Comparison of ENCODE assay signal across 8 mouse cellular contexts in the genomic region with DNA sequence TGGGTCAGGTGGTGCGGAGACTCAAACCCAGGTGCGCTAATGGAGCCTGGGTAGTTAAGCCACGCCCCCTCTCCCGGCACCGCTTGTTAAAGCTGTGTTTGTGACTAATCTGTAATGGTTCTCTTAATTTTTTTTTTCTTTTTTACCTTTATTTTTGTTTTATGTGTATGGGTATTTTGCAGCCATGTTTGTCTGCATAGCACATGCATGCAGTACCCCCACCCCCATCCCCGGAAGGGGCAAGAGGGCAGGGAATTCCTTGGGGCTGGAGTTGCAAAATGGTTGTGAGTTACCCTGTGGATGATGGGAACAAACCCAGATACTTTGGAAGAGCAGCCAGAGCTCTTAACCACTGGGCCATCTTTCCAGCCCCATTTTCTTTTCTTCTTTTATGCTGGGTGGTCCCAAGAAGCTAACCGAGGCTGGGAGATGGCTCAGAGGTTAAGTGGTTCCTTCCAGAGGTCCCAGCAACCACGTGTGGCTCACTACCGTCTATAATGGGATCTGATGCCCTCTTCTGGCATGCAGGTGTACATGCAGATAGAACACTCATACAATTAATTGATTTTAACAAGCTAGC. TPM values are rescaled to one million over a fixed set of nuclear protein-coding genes. Genes with fewer than 3 reads are reported as not detected.
DNase-seq lines count a peak whose midpoint lies in the region; ATAC-seq lines count a peak whose summit lies in the region.

No protein-coding gene starts in this region.

- 10% methylated on average over 9 of the region's 9 CpGs for WGBS in heart, embryonic 15.5 days
- WGBS in limb, embryonic 13.5 days = 6% methylated on average over 9 of the region's 9 CpGs

- no peaks in the 10 kb centered on the region for H3K36me3 ChIP-seq in heart, embryonic 15.5 days
- H3K36me3 ChIP-seq in limb, embryonic 13.5 days = no peaks in the 10 kb centered on the region

- peaks cover 5% of the 10 kb centered on the region; the same call in 1 of the 2 replicates for H3K4me1 ChIP-seq in heart, embryonic 15.5 days (replicated peaks)
- no peaks in the 10 kb centered on the region for H3K4me1 ChIP-seq in brown adipose tissue, adult 24 weeks (ENCODE audit: control insufficient read depth, insufficient read depth, insufficient read length, low read length)
- H3K4me1 ChIP-seq in limb, embryonic 13.5 days = no peaks in the 10 kb centered on the region

- H3K27me3 ChIP-seq in heart, embryonic 15.5 days = no peaks in the 10 kb centered on the region
- H3K27me3 ChIP-seq in limb, embryonic 13.5 days = no peaks in the 10 kb centered on the region

- peak overlapping the region; percentile 35; the same call in 1 of the 2 replicates for H3K4me2 ChIP-seq in heart, embryonic 15.5 days
- H3K4me2 ChIP-seq in limb, embryonic 13.5 days (replicated peaks) = peak overlapping the region; percentile 45

- no peak for ATAC-seq in heart, embryonic 15.5 days (replicated peaks; ENCODE audit: insufficient number of reproducible peaks, insufficient read depth, low FRiP score, low read depth)
- ATAC-seq in limb, embryonic 13.5 days (ENCODE audit: low FRiP score, low read depth) = no peak
- ATAC-seq in activated CD4-positive, CD25-positive, alpha-beta regulatory T cell, adult 4 months = no peak

- no peaks in the 10 kb centered on the region for H3K9me3 ChIP-seq in heart, embryonic 15.5 days (replicated peaks)
- H3K9me3 ChIP-seq in limb, embryonic 13.5 days = no peaks in the 10 kb centered on the region

- no peak overlapping the region for H3K9ac ChIP-seq in heart, embryonic 15.5 days
- no peak overlapping the region for H3K9ac ChIP-seq in limb, embryonic 13.5 days

- H3K4me3 ChIP-seq in heart, embryonic 15.5 days = no peak overlapping the region
- H3K4me3 ChIP-seq in brown adipose tissue, adult 24 weeks (ENCODE audit: insufficient read depth, low read depth, low read length) = peak overlapping the region; percentile 36; the same call in 1 of the 2 replicates
- peak overlapping the region; percentile 2; the same call in 1 of the 2 replicates for H3K4me3 ChIP-seq in limb, embryonic 13.5 days

- DNase-seq in heart, adult 18-20 months = no peak
- peak; percentile 42 for DNase-seq in CD4-positive helper T cell, adult 2 months (ENCODE audit: low read depth, low spot score)
- DNase-seq in T-cell, adult 2 months (ENCODE audit: low spot score) = no peak
- no peak for DNase-seq in cerebellum, adult 18-20 months

- no peak overlapping the region for H3K27ac ChIP-seq in heart, embryonic 15.5 days
- H3K27ac ChIP-seq in brown adipose tissue, adult 24 weeks (replicated peaks; ENCODE audit: low read depth, low read length) = no peak overlapping the region
- no peak overlapping the region for H3K27ac ChIP-seq in limb, embryonic 13.5 days

RNA-seq across cellular contexts. Expression of gene Spats2, which starts 12.2 kb away (rescaled TPM):
- 27.3 and 28.7 TPM in 2 replicates for polyA plus RNA-seq in heart, embryonic 15.5 days (2015; fragmentation: Nextera tagmentation; extraction: Ambion mirVana)
- total RNA-seq in heart, adult 18-20 months (2021) = 1 to 10 TPM; 7.1 to 7.7 TPM
- 8.5 and 10.9 TPM in 2 replicates for polyA plus RNA-seq in brown adipose tissue, adult 24 weeks (2012; ENCODE audit: insufficient read depth, insufficient read length, missing spikeins)
- polyA plus RNA-seq in limb, embryonic 13.5 days (2015; fragmentation: Nextera tagmentation; extraction: Ambion mirVana) = 50.3 and 50.5 TPM in 2 replicates
- polyA plus RNA-seq in activated CD4-positive, CD25-positive, alpha-beta regulatory T cell, adult 4 months (2017; shearing (Covaris generic)) = not detected

RNA-seq across cellular contexts. Expression of gene Dnajc22, which starts 20.5 kb away (rescaled TPM):
- 0.55 and 1.0 TPM in 2 replicates for polyA plus RNA-seq in heart, embryonic 15.5 days (2015; fragmentation: Nextera tagmentation; extraction: Ambion mirVana)
- 1 to 10 TPM in 1 of 2 experiments, under 1 TPM in 1; 0.37 to 1.2 TPM for total RNA-seq in heart, adult 18-20 months (2021)
- polyA plus RNA-seq in brown adipose tissue, adult 24 weeks (2012; ENCODE audit: insufficient read depth, insufficient read length, missing spikeins) = 6.8 and 9.6 TPM in 2 replicates
- polyA plus RNA-seq in limb, embryonic 13.5 days (2015; fragmentation: Nextera tagmentation; extraction: Ambion mirVana) = 0.83 and 1.0 TPM in 2 replicates
- polyA plus RNA-seq in activated CD4-positive, CD25-positive, alpha-beta regulatory T cell, adult 4 months (2017; shearing (Covaris generic)) = not detected

RNA-seq across cellular contexts. Expression of gene C1ql4, which starts 25.9 kb away (rescaled TPM):
- polyA plus RNA-seq in heart, embryonic 15.5 days (2015; fragmentation: Nextera tagmentation; extraction: Ambion mirVana) = 0.15 and 0.26 TPM in 2 replicates
- total RNA-seq in heart, adult 18-20 months (2021) = not detected
- polyA plus RNA-seq in brown adipose tissue, adult 24 weeks (2012; ENCODE audit: insufficient read depth, insufficient read length, missing spikeins) = not detected in 2 replicates
- not detected in 2 replicates for polyA plus RNA-seq in limb, embryonic 13.5 days (2015; fragmentation: Nextera tagmentation; extraction: Ambion mirVana)
- not detected for polyA plus RNA-seq in activated CD4-positive, CD25-positive, alpha-beta regulatory T cell, adult 4 months (2017; shearing (Covaris generic))

RNA-seq across cellular contexts. Expression of gene Troap, which starts 39.1 kb away (rescaled TPM):
- 26.8 and 27.9 TPM in 2 replicates for polyA plus RNA-seq in heart, embryonic 15.5 days (2015; fragmentation: Nextera tagmentation; extraction: Ambion mirVana)
- total RNA-seq in heart, adult 18-20 months (2021) = under 1 TPM in 1 of 2 experiments, not detected in 1; 0.28 TPM
- polyA plus RNA-seq in brown adipose tissue, adult 24 weeks (2012; ENCODE audit: insufficient read depth, insufficient read length, missing spikeins) = not detected in 2 replicates
- 36.2 and 37.5 TPM in 2 replicates for polyA plus RNA-seq in limb, embryonic 13.5 days (2015; fragmentation: Nextera tagmentation; extraction: Ambion mirVana)
- polyA plus RNA-seq in activated CD4-positive, CD25-positive, alpha-beta regulatory T cell, adult 4 months (2017; shearing (Covaris generic)) = 1 to 10 TPM; 3.6 to 4.4 TPM

RNA-seq across cellular contexts. Expression of gene Prph, which starts 58.5 kb away (rescaled TPM):
- 1.1 and 12.9 TPM in 2 replicates for polyA plus RNA-seq in heart, embryonic 15.5 days (2015; fragmentation: Nextera tagmentation; extraction: Ambion mirVana)
- under 1 TPM in 1 of 2 experiments, not detected in 1; 0.15 TPM for total RNA-seq in heart, adult 18-20 months (2021)
- polyA plus RNA-seq in brown adipose tissue, adult 24 weeks (2012; ENCODE audit: insufficient read depth, insufficient read length, missing spikeins) = not detected in 2 replicates
- polyA plus RNA-seq in limb, embryonic 13.5 days (2015; fragmentation: Nextera tagmentation; extraction: Ambion mirVana) = 1.0 and 1.2 TPM in 2 replicates
- polyA plus RNA-seq in activated CD4-positive, CD25-positive, alpha-beta regulatory T cell, adult 4 months (2017; shearing (Covaris generic)) = not detected
